Mouse (Mus musculus): ENCODE results near the gene Gpr35.

The Gpr35 gene

DNA sequence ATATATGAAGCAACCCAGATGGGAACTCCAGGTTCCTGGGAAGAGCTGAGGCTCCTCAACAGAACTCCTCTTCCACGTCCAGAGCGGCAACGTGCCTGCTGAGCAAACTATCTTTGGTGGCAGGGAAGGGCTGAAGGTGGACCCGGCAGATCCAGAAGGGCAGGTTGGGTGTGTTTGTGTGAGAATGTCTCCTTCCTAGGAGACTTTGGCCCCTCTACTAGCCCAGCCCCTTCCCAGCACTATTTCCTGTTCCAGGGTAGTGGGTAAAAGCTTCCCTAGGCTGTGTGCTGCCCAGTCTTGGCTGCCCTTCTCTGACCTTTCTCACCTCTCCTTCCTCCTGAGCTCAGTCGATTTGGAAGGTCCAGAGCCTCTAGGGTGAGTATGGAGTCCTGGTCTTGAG lies at the start of gene Gpr35:
TSS of gene Gpr35 (plus strand) at position 259 of the 400 bp plus-strand sequence.
- DNase-seq (ENCODE audit: low spot score) = no peak

DNA sequence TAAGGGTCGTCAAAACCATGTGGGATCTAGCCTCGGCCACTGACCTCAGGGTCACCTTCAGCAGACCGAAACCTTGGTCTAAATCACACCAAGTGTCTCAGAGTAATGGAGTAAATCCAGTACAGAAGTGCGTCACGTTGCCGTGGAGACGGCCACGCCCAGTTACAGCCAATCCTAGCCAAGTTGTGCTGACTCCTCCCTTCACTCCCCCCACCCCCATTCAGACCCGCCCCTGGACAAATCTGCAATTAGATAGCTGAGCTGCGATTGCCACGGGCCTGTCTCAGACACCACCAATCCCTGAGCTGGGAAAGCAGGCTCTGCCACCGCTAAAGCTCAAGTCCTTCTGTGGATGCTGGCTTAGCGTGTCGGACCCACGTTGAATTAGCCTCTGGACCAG lies 47.9 kb upstream of the Gpr35 start, which contains the start of gene Ankmy1:
TSS of gene Ankmy1 (minus strand) at position 121 of the 400 bp plus-strand sequence.
- DNase-seq (ENCODE audit: low spot score) = no peak

DNA sequence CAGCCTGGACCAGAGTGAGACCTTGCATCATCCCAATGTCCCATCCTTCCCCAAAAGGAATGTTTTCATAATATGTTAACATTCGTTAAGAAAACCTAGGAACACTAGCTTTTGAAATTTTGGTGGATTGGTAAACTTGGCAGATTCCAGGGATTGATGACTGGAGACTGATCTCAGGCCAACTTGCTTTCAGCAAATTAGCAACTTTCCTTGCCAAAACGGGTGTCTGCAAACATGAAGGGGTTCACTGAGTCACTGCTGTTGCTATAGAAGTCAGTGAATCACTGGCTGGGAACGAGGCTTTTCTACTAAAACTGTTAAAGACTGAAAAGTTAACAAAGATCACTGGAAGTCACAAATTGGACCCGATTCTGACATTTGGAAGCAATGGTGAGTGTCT lies 47.0 kb upstream of the Gpr35 start:
- DNase-seq (ENCODE audit: low spot score) = no peak

DNA sequence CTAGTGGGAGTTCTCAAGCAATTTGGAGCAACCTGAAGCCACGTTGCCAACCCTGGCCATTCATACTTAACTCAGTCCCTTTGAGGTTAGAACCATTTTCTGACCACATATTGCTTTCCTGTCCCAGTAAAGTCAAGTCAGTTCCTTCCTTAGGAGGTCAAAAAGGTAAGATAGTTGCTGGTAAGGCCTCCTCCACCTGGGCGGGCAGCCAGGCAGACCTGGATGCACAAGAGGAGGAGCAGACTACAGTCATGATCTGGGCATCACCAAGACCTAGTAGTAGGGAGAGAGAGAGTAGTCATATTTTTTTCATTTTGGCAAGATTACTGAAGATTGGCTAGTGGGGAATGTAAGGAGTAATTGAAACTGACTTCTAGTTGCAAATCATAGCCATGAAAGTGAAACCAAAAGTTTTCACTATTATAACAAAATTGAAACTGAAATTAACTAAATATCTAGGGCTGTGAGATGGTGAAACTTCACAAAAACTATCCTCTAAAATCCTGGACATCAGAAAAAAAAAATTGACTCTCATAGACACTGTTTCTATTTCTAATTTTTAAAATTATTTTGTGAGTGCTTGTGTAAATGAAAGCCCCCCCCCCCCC lies 44.9 kb upstream of the Gpr35 start:
- no peak for DNase-seq (ENCODE audit: low spot score)

DNA sequence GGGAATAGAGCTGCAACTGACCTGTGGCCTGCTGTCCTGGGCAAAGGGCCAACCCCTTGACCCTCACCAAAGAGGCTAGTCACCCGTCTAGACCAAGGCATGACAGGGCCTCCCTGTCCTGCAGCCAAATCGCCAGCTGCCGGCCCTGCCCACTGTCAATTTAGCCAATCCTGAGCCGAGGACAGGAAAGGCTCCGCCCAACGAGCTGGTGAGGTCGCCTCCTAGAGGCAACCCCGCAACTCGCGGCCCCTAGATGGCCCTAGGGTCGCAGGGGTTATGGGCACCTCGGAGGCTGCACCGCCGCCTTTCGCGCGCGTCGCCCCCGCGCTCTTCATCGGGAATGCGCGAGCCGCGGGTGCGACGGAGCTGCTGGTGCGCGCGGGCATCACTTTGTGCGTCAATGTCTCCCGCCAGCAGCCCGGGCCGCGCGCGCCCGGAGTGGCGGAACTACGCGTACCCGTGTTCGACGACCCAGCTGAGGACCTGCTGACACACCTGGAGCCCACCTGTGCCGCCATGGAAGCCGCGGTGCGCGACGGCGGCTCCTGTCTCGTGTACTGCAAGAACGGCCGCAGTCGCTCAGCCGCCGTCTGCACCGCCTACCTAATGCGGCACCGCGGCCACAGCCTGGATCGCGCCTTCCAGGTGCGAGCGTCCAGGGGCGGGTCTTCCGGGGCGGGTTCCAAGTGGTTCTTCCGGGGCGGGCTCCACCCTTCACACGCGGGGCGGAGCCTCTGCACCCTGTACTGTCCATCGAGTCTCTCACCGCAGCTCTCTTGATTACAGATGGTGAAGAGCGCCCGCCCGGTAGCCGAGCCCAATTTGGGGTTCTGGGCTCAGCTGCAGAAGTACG lies 43.7 kb upstream of the Gpr35 start, which contains the start of gene Dusp28:
TSS of gene Dusp28 (plus strand) at position 203 of the 853 bp plus-strand sequence.
- DNase-seq (ENCODE audit: low spot score) = peak; percentile 65

DNA sequence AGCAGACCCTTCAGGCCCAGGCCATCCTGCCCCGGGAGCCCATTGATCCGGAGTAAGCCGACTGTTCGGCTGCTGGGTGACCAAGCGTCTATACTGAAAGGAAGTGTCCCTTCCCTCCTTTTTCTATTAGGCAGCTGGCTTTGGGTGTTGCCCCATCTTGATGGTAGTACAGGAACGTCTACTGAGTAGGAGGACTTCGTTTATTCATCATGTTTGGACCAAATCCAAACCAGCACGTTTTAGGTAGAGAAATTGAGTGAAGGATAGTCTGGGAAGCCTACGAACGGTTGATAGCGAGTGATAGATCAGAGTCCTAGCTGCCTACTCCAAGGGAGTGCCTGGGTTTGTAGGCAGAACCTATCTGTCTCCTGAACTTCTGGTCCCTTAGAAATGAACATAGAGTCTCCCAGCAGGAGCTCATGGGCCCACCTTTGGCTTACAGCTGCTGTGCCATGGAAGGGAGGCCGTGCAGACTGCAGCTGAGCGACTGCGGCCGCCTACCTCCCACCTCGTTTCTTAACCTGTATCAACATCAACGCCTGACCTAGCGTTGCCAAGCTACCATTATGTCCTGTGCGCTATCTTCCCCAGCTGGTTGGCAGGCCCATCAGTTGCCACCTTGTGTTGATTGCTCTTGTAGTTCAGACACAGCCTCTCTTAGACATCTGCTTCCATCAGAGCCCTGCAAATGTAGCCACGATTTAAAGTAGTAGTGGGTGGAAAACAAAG lies 42.9 kb upstream of the Gpr35 start:
- no peak for DNase-seq (ENCODE audit: low spot score)

DNA sequence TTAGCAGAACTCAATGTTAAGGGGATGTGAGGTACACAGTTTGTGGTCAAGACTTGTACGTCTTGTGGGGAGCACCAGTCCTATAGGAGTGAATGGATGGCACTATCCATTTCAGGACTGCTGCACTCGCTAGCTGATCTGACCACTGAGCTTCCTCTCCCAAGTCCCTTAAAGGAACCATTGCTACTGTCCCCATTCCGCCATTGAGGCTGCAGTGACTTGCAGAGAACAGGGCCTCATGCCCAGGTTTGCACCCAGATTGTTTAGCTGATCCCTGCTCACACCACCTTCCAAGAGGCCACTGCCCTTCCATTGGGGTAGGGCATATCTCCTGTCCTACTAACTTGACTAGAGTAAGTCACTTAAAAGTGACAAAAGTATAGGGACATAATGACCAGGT lies 42.0 kb upstream of the Gpr35 start:
- no peak for DNase-seq (ENCODE audit: low spot score)

DNA sequence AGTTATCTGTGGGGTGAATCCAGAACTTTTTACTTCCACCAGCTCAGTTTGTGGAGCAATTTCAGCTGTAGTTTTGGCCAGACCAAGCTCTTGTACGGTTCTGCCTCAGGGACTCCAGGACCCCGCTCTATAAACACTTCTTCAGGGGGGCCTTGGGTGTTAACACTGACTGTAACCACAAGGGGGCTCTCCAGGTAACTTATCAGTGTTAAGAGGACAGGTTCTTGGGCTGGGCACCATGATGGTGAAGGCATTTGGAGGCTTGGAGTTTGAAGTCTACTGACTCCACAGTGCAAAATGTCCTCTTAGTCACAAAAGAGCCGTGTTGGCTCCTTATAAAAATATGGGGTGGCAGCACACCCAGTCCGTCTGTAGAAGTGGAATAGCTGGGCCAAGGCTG lies 41.6 kb upstream of the Gpr35 start:
- no peak for DNase-seq (ENCODE audit: low spot score)

DNA sequence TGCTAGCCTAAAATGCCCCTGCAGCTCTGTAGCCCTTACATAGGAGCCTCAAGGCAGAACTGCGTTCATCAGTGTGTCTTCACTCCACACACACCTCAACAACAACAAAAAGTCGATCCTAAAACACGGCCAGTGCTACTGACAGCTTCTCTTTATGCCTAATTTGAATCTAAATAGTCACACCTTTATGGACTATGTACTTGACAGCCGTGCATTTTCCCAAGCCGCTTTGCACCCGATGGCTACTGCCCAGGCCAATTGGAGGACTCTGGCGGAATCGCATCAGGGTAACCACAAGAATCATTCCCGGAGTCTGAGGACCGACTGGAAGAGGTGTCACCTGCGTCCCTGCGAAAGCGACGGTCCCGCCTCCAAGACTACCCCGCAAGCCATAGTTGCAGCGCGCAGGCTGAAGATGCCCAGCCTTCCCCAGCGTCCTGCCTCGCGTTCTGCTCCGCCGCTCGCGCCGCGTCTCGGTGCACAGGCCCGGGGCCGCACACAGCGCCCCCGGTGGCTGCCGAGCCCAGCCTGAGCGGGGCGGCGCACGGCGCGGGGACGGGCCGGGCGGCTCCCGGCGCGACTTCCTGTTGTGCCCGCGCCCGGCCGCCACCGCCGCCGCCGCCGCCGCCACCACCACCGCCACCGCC lies 40.3 kb upstream of the Gpr35 start, which contains the start of gene Rnpepl1:
TSS of gene Rnpepl1 (plus strand) at position 545 of the 647 bp plus-strand sequence.
- DNase-seq (ENCODE audit: low spot score) = no peak

DNA sequence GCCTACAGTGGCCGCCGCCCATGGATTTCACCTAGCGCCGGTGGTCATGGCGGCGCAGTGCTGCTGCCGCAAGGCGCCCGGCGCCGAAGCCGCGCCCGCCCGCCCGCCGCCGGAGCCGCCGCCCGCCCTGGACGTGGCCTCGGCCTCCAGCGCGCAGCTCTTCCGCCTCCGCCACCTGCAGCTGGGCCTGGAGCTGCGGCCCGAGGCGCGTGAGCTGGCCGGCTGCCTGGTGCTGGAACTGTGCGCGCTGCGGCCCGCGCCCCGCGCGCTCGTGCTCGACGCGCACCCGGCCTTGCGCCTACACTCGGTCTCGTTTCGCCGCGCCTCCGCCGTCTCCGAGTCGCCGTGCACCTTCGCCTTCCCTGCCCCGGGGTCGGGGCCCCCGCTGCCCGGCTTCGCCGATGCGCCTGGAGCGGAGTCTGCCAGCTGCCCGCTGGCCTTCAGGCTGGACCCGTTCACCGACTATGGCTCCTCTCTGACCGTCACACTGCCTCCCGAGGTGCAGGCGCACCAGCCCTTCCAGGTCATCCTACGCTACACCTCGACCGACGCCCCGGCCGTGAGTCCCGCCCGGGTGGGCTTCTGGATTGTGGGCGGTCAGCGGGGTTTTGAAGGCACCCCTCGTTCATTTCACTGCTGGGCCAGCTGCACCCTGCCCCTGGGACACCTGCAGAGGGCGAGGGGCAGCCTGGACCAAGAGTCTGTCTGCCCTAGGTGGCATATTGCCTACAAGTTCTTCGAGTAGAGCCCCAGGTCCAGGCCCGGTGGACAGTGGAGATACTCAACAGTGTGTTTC lies 39.5 kb upstream of the Gpr35 start:
- no peak for DNase-seq (ENCODE audit: low spot score)

DNA sequence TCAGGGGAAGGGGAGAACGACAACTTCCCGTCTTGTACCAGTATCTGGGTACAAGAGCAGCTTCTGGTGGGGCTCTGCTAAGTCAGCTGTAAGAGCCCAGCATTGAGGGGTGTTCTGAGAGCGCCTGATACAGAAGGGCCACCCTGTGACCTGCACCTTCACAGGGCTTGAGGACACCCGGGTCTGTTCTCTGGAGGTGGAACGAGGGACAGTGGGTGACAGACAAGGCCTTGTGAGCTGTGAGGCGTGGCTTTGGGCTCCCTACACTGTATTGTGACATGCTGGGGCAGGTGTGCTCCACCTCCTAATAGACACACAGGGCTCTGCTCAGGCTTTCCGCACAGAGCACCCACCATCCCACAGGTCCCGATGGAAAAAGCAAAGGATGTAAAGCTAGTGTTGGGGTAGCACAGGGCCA lies 38.9 kb upstream of the Gpr35 start:
- DNase-seq (ENCODE audit: low spot score) = no peak

DNA sequence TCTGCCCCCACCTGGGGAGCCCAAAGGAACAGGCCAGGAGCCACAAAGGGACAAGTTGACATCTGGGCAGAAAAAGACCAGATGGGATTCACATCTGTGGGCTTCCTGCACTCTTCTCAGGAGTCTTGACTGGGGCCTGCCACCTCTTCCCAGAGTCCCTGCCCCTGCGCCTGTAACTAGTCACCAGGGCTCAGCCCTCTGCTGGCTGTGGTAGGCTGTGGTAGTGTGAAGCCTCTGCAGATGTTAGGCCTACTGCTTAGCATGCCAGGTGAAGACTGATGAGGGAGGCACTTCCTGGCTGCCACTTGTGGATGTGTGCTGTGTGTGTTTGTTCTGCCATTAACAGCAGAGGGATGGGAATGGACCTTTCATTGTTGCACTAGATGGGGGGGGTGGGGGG lies 38.4 kb upstream of the Gpr35 start:
- DNase-seq (ENCODE audit: low spot score) = no peak

DNA sequence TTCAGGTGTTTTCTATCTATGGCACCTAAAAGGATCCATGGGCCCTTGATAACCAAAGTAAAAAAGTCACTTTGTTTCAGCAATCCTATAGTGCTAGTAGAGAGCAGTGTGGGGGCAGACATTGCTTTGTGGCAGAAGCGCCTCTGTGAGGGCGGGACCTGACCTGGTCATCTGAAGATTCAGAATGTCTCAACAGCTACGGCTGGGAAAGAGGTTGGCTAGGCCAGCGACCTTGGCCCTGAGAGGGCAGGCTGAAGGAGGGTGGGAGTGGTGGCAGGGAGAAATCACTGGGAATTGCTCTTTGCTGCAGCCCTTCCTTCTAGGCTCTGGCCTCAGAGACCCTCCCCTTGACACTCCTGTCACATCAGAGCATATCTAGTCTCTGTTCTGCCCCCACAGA lies 36.4 kb upstream of the Gpr35 start:
- DNase-seq (ENCODE audit: low spot score) = no peak

DNA sequence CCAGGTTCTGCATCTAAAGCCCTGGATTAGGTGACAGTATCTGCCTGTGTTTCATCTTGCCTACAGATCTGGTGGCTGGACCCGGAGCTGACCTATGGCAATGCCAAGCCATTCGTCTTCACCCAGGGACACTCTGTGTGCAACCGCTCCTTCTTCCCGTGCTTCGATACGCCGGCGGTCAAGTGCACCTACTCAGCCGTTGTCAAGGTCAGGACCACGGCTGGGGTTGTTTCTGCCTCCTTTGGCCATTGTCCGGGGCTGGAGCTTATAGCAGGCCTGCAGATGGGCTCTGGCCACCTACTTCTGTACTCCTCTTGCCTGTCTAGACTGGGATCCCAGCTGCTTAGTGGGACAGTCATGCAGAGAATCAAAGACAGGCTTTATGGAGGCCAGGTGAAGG lies 35.7 kb upstream of the Gpr35 start:
- DNase-seq (ENCODE audit: low spot score) = no peak

DNA sequence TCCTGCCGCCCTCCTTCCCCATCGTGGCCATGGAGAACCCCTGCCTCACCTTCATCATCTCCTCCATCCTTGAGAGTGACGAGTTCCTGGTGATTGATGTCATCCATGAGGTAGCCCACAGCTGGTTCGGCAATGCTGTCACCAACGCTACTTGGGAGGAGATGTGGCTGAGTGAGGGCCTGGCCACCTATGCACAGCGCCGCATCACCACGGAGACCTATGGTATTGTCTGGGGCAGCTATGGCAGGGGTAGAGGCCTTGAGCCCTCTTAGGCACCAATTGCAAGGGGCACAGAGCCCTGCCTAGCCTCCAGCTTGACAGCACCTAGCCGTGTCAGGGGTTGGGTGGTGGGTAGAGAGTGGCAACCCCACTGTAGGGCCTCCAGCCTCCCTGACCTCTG lies 33.9 kb upstream of the Gpr35 start:
- DNase-seq (ENCODE audit: low spot score) = no peak

DNA sequence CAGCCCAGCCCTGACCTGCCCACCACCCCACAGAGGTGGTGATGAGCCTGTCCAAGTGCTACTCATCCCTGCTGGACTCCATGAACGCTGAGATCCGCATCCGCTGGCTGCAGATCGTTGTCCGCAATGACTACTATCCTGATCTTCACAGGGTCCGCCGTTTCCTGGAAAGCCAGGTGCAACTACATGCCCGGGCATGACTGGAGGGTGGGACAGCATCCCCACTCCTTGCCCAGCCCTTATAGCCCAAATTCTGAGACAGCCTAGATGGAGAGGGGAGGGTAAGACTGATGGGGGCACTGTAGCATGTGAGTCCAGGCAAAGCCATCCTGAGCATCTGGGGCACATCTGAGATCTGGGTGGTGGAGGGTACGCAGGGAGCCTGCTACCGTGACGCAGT lies 31.5 kb upstream of the Gpr35 start:
- DNase-seq (ENCODE audit: low spot score) = no peak

DNA sequence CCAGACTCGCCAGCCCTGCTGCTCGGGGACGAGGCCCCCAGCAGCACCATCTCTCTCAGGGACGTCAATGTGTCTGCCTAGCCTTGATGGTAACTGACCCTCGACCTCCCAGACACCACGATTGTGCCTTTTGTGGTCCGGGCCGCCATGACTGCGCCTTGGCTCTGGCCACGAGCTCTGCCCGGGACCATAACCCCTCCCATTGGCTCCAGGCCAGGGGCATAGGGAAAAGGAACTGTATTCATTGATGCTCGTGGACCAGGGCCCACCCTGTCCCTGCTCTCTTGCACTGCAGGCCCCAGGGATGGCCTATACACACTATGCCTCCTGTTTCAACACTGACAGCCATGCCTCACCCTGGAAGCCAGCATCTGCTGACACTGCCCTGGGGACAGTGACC lies 30.9 kb upstream of the Gpr35 start:
- DNase-seq (ENCODE audit: low spot score) = no peak

DNA sequence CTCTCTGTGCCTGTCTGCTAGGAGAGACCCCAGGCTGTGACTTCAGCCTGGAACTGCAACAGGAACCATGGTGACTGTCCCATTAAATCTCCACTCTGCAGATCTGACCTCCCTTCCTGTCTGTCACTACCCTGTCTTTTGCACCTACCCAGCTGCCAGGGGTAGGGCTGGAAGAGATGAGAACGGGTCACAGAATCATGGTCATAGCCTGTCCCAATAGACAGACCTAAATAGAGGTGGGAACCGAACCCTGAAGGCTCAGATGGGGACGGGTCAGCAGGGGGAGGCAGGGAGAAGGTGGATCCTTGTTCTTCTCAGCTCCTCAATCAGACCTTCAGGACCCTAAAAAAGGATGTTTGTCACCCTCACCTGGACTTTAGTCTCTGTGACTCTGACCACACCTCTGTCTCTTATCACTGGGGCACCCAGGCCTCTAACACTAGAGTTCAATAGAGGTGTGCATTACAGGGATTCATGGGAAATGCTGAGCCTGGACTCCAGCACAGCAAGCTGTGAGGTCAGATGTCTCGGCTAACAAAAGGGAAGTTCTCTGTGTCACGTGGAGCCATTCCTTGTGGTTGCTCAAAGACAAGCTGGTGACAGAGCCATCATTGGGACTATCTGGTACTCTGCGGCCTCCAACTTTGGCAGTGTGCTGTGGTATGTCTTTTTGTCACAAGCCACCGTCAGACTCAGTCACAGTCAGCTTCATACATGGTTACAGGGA lies 30.0 kb upstream of the Gpr35 start:
- no peak for DNase-seq (ENCODE audit: low spot score)

DNA sequence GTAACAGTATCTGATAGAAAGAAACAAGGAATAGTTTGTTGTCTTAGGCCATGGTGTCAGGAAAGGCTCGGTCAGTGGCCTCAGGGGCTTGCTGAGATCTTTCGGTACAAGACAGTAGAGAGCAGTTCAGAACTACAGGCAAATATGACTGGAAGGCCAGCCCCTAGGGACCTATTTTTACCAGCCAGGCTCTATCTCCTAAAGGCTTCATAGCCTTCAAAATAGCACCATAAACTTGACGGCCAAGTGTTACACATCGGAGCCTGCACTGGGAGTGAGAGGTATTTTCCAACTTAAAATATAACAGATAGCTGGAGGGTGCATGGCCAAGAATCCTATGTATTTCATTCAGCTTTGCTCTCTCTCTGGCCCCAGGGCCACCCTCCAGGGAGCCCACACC lies 29.2 kb upstream of the Gpr35 start:
- DNase-seq (ENCODE audit: low spot score) = no peak

DNA sequence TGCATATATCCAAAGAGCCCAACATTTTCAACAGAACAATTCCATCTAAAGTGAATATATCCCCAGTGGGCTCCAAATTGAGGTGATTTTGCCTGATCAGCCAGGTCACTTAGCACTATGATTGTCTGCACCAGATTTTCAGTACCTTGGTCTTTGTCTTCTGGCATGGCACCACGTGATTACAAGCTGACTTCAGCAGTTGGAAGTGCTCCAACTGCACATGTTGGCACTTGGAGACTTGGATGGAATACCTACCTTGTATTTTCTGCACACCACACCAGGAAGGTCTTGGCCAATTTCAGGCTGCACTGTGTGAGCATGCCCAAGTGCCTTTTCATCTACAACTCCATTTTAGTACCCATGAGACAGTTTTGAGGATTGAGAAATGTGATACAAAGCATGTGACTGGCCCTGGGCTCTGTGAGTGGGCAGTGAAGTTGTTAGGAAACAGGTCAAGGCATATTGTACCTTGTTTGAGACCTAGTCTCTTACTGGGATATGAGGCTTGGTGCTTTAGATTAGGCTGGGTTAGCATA lies 20.4 kb upstream of the Gpr35 start:
- DNase-seq (ENCODE audit: low spot score) = no peak

DNA sequence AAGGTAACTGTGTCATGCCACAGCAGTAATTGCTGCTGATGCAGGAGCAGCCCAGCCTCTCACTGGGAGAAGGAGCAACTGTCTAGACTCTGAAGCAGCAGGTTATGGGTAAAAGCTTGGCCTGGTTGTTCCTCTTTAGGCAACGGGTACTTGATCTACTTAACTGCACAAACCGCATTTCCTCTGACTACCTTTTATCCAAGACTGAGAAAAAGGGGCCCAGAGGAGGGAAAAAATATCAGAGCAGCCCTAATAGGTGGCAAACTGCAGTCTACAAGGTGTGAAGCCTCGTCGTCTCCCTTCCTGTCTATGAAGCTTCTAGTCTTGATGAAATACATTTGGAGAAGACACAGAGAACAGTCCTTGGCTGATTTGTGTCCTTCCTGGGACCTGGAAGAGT lies 17.1 kb upstream of the Gpr35 start:
- DNase-seq (ENCODE audit: low spot score) = no peak

All from layer of hippocampus, adult 9-10 months (tissue).